Mouse (Mus musculus) left cerebral cortex, adult 6 months (tissue): ENCODE measurements around the gene Tmsb15a. TPM values are rescaled to one million over a fixed set of nuclear protein-coding genes. Genes with fewer than 3 reads are reported as not detected.

Experiments
- long read RNA-seq, 2 experiments: library from polyadenylated mRNA; unstranded; transcript quantifications; one replicate each; pipeline ENCODE4 v2.0.0; 2019 to 2020
- polyA plus RNA-seq: library from polyadenylated mRNA; unstranded; fragments of <200 nt; fragmentation: Nextera tagmentation; gene quantifications from 2 replicates; pipeline ENCODE4 v1.2.3, GENCODE M21; 2021

Gene Tmsb15a
- not detected in 2 replicates for polyA plus RNA-seq
- long read RNA-seq, experiment 1, result 0 reads
- long read RNA-seq, experiment 2, result 0 reads

GRCm38 (mm10) chrX:135725161-135725560 lies at the start of gene Tmsb15a:
Gene Tmsb15a, minus strand, starts transcription at chrX:135725261.

DNA sequence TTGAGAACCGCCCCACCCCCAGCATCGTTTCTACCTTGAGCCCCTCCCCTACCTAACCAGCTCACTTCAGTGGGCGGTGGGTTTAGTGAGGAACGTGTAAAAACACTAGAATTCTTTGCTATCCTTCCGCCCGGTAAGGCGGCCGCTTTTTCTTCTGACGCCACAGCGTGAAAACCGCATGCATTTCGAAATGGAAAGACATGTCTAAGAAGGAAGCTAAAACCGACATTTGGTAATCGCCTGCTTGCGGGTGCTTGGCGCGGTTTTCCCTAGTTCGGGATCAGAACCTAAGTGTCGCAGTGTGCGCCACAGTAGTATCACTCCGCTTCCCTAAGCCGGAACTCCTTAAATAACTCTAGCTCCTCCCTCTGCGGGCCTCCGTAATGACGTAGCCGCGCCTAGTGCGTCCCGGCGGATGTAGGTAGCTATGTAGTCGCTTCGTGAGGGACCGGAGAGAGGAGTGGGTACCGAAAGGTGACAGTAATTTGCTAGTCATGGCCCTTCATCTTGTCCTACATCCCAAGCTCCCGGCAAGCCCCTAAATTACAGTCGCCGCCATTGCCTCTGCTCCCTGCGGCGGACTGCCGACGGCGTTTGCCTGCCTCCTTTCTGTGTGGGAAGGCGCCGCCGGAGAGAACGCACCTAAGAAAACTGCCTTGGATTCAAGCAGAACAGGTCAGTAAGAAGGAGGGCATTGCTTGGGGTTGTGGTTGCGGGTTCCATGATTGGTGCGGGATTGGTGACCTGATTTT lies 17.4 kb upstream of the Tmsb15a start, which contains the start of the genes Armcx5 and Gprasp1:
Gene Armcx5, plus strand, starts transcription at position 430 of the 752 bp plus-strand sequence.
Gene Gprasp1, plus strand, starts transcription at position 430 of the 752 bp plus-strand sequence.

GRCm38 (mm10) chrX:135693633-135694032 lies 31.4 kb downstream of the Tmsb15a start, which contains the start of gene Tcp11x2:
Gene Tcp11x2, minus strand, starts transcription at chrX:135693790.

Other genes with a start within 250 kb of the Tmsb15a start
- not detected in 2 replicates for gene AV320801, start 230.7 kb downstream of the Tmsb15a start, polyA plus RNA-seq
- 0.41 and 0.77 TPM in 2 replicates for gene Nxf7, start 126.5 kb downstream of the Tmsb15a start, polyA plus RNA-seq
- not detected in 2 replicates for gene Prame, start 97.6 kb downstream of the Tmsb15a start, polyA plus RNA-seq
- not detected in 2 replicates for gene Tcp11x2, start 31.5 kb downstream of the Tmsb15a start, polyA plus RNA-seq
- gene Armcx5, start 17.5 kb upstream of the Tmsb15a start, polyA plus RNA-seq, result 16.1 and 22.0 TPM in 2 replicates
- 57.0 and 64.1 TPM in 2 replicates for gene Gprasp1, start 17.5 kb upstream of the Tmsb15a start, polyA plus RNA-seq
- gene Bhlhb9, start 72.3 kb upstream of the Tmsb15a start, polyA plus RNA-seq, result 31.4 and 33.3 TPM in 2 replicates
- 39.0 and 51.3 TPM in 2 replicates for gene Gprasp2, start 113.8 kb upstream of the Tmsb15a start, polyA plus RNA-seq